Mouse (Mus musculus): ENCODE measurements around the gene Vangl1.

GRCm38 (mm10) chr3:102141451-102141850 is 63.0 kb downstream of the Vangl1 start:
- TF ChIP-seq CTCF (IDR thresholded peaks at IDR 0.05; ENCODE audit: low read depth) (no peak), EP300 (IDR thresholded peaks at IDR 0.05; ENCODE audit: low read depth) (no peak)

All from liver, embryonic 14.5 days (tissue).